Mouse (Mus musculus): ENCODE measurements around the gene Slc1a3. TPM values are rescaled to one million over a fixed set of nuclear protein-coding genes. Genes with fewer than 3 reads are reported as not detected.

The Slc1a3 gene
- total RNA-seq, 2 experiments from 2014 or later = 1.2 TPM

DNA sequence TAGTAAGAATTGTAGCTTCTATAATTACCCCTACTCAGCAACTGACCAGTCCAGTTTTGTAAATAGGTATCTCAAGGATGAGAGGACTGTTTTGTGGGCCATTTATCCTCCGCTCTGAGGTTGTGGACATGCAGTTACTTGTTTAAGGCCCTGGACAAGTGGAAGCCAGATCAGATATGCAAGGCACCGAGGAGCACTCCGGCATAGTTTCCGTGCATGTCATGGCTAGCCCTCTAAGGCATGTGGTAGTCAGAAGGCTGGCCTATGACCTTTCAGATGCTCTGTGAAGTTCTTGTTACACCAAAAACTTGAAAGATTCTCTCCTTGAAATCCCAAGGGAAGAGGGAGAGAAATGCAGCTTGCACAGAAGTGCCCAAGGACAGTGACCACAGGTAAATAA lies 23.7 kb downstream of the Slc1a3 start:
- H3K27ac ChIP-seq = no peak overlapping the region
- DNase-seq = no peak
- intact Hi-C loops (cut with DNase I) = no loop called here
- no peak overlapping the region for H3K4me3 ChIP-seq
- no peak for TF ChIP-seq CTCF (IDR thresholded peaks at IDR 0.05)

DNA sequence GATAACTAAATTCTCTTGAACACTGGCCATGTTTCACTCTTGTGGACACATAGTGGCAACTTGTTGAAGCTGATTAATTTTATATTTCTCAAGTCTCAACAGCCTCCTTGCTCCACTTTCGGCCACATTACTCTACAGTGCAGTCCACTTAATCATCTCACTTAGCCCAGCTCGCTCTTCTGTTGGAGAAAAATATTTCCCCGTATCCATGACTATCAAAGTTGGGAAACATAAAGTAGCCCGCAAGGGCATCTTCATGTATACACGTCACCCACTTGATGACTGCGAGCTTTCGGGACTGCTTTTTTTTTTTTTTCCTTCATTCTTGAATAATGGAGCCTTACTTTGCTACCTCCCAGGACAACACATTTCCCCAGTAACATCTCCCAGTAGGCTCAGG lies 25.1 kb downstream of the Slc1a3 start:
- no peak for TF ChIP-seq CTCF (IDR thresholded peaks at IDR 0.05)
- no peak overlapping the region for H3K4me3 ChIP-seq
- intact Hi-C loops (cut with DNase I) = no loop called here
- H3K27ac ChIP-seq = no peak overlapping the region
- no peak for DNase-seq

DNA sequence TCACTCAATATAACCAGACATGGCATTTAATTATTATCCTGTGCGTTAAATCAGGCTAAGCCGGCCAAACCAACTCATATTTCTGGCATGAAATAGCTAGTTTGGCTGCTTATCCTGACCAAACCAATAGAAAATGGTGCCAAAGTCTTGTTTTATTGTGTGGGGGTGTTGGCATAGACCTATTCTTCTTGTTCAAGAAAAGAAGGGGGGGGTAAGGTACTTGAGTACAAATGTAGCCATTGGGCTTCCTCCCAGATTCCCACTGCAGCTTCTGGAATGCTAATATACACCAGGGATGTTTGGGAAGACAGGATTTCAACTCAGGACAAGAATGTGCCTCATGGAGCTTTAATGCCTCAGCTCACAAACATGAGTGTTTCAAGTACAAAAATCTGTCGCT lies 26.3 kb downstream of the Slc1a3 start:
- Histone ChIP-seq H3K4me3 (no peak overlapping the region), H3K27ac (no peak overlapping the region)
- intact Hi-C loops (cut with DNase I) = no loop called here
- no peak for DNase-seq
- TF ChIP-seq CTCF (IDR thresholded peaks at IDR 0.05) = no peak

DNA sequence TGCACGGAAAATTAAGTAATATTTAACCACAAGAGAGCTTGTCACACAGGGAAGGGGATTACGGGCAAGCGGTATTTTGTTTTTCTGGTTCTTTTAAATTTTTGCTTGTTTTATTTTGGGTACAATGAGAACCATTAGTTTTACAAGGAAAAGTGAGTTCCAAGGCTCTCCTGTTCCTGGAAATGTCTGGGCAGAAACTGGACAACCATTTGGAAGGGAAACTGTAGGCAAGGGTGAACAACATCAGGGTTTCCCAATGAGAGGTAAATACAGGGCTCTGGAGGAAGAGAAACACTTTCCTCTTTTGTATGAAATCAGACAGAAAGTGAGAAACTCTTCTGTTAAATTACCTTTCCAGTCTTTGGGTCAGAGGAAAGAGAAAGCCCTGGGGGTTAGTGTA lies 27.7 kb downstream of the Slc1a3 start:
- Histone ChIP-seq H3K4me3 (no peak overlapping the region), H3K27ac (no peak overlapping the region)
- TF ChIP-seq CTCF (IDR thresholded peaks at IDR 0.05) = no peak
- intact Hi-C loops (cut with DNase I) = no loop called here
- DNase-seq = no peak

DNA sequence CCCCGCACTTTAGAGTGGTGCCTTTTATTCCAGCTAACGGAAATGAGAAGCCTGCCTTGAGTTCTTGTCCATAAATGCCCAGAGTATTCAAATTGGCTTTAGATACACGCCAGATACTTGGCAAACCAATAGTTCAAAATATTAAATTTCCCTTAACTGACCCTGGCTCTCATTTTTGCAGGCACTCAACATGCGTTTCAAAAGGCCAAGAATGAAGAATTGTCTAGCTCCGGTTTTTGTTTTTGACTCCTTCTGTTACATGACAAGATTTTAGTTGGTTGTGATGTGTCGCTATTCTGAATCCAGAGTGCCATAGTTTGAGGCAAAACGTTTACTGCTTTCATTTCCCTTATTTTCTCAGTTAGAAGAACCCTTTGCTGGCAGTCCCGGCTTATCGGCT lies 28.1 kb downstream of the Slc1a3 start:
- Histone ChIP-seq H3K27ac (no peak overlapping the region), H3K4me3 (no peak overlapping the region)
- TF ChIP-seq CTCF (IDR thresholded peaks at IDR 0.05) = no peak
- no peak for DNase-seq
- intact Hi-C loops (cut with DNase I) = no loop called here

- Histone ChIP-seq H3K4me3 (no peak overlapping the region), H3K27ac (no peak overlapping the region)
- no peak for TF ChIP-seq CTCF (IDR thresholded peaks at IDR 0.05)
- intact Hi-C loops (cut with DNase I) = no loop called here
- DNase-seq = no peak
These were observed 28.6 kb downstream of the Slc1a3 start for GRCm38 (mm10) chr15:8681971-8682370.

DNA sequence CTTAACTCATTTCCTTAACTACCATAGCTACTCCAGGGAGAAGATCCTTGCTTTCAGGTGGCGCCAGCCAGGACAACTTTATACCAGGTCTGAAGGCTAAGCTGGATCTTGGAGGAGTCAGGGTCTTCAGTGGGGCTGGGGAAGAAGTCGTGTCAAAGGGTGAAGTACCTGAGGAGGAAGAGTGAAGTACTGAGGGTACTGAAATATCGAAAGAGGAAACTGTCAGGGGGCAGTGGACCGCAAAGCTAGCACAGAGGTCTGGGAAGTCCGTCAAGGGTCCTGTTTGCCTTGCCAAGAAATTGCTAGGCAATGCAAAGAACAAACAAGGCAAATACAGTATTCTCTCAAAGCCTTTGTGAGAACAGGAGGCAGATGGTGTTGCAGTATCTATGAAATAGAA lies 29.6 kb downstream of the Slc1a3 start:
- TF ChIP-seq CTCF (IDR thresholded peaks at IDR 0.05) = no peak
- no peak for DNase-seq
- intact Hi-C loops (cut with DNase I) = no loop called here
- no peak overlapping the region for H3K4me3 ChIP-seq
- H3K27ac ChIP-seq = no peak overlapping the region

DNA sequence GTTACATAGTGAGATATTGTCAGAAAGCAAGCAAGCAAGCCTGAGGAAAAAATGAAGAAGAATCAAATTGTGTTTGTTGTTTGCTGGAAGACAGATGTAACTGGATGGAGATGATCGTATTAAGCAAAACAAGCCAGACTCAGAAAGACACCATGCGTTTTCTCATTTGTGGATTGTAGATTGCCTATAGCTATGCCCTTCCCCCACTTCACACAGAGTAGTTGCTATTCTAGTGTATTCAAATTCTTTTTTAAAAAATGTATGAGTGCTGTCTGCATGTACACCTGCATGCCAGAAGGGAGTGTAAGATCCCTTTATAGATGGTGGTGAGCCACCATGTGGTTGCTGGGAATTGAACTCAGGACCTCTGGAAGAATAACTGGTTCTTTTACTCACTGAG lies 33.6 kb downstream of the Slc1a3 start:
- Histone ChIP-seq H3K4me3 (no peak overlapping the region), H3K27ac (no peak overlapping the region)
- no peak for DNase-seq
- TF ChIP-seq CTCF (IDR thresholded peaks at IDR 0.05) = no peak
- intact Hi-C loops (cut with DNase I) = no loop called here

GRCm38 (mm10) chr15:8676211-8676691 lies 34.3 kb downstream of the Slc1a3 start:
- no peak overlapping the region for H3K27ac ChIP-seq
- intact Hi-C loops (cut with DNase I) = no loop called here
- DNase-seq = no peak
- TF ChIP-seq CTCF (IDR thresholded peaks at IDR 0.05) = no peak
- H3K4me3 ChIP-seq = no peak overlapping the region

DNA sequence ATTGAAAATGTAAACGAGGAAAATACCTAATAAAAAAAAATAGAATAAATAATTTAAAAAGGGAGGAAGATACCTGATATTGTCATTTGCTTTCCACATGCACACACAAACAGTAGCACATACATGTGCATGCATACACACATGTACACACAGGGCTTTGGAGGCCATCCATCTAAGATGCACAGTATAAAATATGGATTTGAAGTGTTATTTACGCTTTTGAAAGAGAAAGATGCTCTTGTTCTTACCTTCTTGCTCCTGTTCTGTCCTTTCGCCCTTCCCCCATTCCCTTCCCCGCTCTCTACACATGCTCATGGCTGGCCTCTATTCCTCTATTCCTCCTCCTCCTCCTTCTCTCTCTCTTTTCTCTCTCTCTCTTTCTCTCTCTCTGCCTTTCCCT lies 34.9 kb downstream of the Slc1a3 start:
- no peak for DNase-seq
- Histone ChIP-seq H3K4me3 (no peak overlapping the region), H3K27ac (no peak overlapping the region)
- no peak for TF ChIP-seq CTCF (IDR thresholded peaks at IDR 0.05)
- intact Hi-C loops (cut with DNase I) = no loop called here

- H3K4me3 ChIP-seq = no peak overlapping the region
- no peak for TF ChIP-seq CTCF (IDR thresholded peaks at IDR 0.05)
- H3K27ac ChIP-seq = no peak overlapping the region
- intact Hi-C loops (cut with DNase I) = no loop called here
- DNase-seq = no peak
These were observed 38.0 kb downstream of the Slc1a3 start for GRCm38 (mm10) chr15:8672532-8672931.

- Histone ChIP-seq H3K4me3 (no peak overlapping the region), H3K27ac (no peak overlapping the region)
- intact Hi-C loops (cut with DNase I) = no loop called here
- no peak for DNase-seq
- no peak for TF ChIP-seq CTCF (IDR thresholded peaks at IDR 0.05)
These were observed 42.6 kb downstream of the Slc1a3 start for GRCm38 (mm10) chr15:8667849-8668522.

- DNase-seq = no peak
- intact Hi-C loops (cut with DNase I) = loop anchor here (1.0 kb wide), 1 partner anchor 24 kb away; no protein-coding TSS in a partner anchor
- no peak overlapping the region for H3K4me3 ChIP-seq
- H3K27ac ChIP-seq = no peak overlapping the region
- TF ChIP-seq CTCF (IDR thresholded peaks at IDR 0.05) = no peak
These were observed 44.8 kb downstream of the Slc1a3 start for GRCm38 (mm10) chr15:8665675-8666350.
